Mouse (Mus musculus): ENCODE data around the gene Rpl13. TPM values are rescaled to one million over a fixed set of nuclear protein-coding genes. Genes with fewer than 3 reads are reported as not detected.

The Rpl13 gene
- polyA plus RNA-seq, 1 experiment from 2014 or later = 865 TPM

Small RNAs within 50 kb of the gene (microRNA-seq; reads per million reads assigned to microRNA genes)
- not detected for gene Mir7079
- not detected for gene Mir7080

Other genes starting within 250 kb of the Rpl13 start
- gene Ankrd11, start 60.1 kb upstream of the Rpl13 start, polyA plus RNA-seq (2014; fragmentation: Nextera tagmentation; extraction: Ambion mirVana) = 45.3 and 49.9 TPM in 2 replicates
- 41.6 and 44.1 TPM in 2 replicates for gene Spg7, start 39.4 kb upstream of the Rpl13 start, polyA plus RNA-seq (2014; fragmentation: Nextera tagmentation; extraction: Ambion mirVana)
- 2.2 and 3.3 TPM in 2 replicates for gene Cpne7, start 15.0 kb downstream of the Rpl13 start, polyA plus RNA-seq (2014; fragmentation: Nextera tagmentation; extraction: Ambion mirVana)
- gene Sult5a1, start 56.0 kb downstream of the Rpl13 start, polyA plus RNA-seq (2014; fragmentation: Nextera tagmentation; extraction: Ambion mirVana) = 1.3 and 3.0 TPM in 2 replicates
- 0.25 and 0.34 TPM in 2 replicates for gene Dpep1, start 83.9 kb downstream of the Rpl13 start, polyA plus RNA-seq (2014; fragmentation: Nextera tagmentation; extraction: Ambion mirVana)
- 160 and 164 TPM in 2 replicates for gene Chmp1a, start 110.4 kb downstream of the Rpl13 start, polyA plus RNA-seq (2014; fragmentation: Nextera tagmentation; extraction: Ambion mirVana)
- gene Spata33, start 110.5 kb downstream of the Rpl13 start, polyA plus RNA-seq (2014; fragmentation: Nextera tagmentation; extraction: Ambion mirVana) = 5.2 and 9.8 TPM in 2 replicates
- 42.9 and 44.1 TPM in 2 replicates for gene Cdk10, start 122.5 kb downstream of the Rpl13 start, polyA plus RNA-seq (2014; fragmentation: Nextera tagmentation; extraction: Ambion mirVana)
- gene Spata2l, start 133.9 kb downstream of the Rpl13 start, polyA plus RNA-seq (2014; fragmentation: Nextera tagmentation; extraction: Ambion mirVana) = 8.4 and 9.1 TPM in 2 replicates
- 18.5 and 19.5 TPM in 2 replicates for gene Zfp276, start 151.8 kb downstream of the Rpl13 start, polyA plus RNA-seq (2014; fragmentation: Nextera tagmentation; extraction: Ambion mirVana)
- gene Vps9d1, start 152.0 kb downstream of the Rpl13 start, polyA plus RNA-seq (2014; fragmentation: Nextera tagmentation; extraction: Ambion mirVana) = 57.7 and 58.8 TPM in 2 replicates
- gene Fanca, start 216.2 kb downstream of the Rpl13 start, polyA plus RNA-seq (2014; fragmentation: Nextera tagmentation; extraction: Ambion mirVana) = 7.4 and 8.3 TPM in 2 replicates
- 32.4 and 33.1 TPM in 2 replicates for gene Spire2, start 230.4 kb downstream of the Rpl13 start, polyA plus RNA-seq (2014; fragmentation: Nextera tagmentation; extraction: Ambion mirVana)

Data from hindbrain, embryonic 14.5 days (tissue).